Mouse (Mus musculus): ENCODE results near the gene Rbfox1. TPM values are rescaled to one million over a fixed set of nuclear protein-coding genes. Genes with fewer than 3 reads are reported as not detected.

The Rbfox1 gene
- polyA plus RNA-seq, 1 experiment from 2014 or later, result 14.6 TPM

DNA sequence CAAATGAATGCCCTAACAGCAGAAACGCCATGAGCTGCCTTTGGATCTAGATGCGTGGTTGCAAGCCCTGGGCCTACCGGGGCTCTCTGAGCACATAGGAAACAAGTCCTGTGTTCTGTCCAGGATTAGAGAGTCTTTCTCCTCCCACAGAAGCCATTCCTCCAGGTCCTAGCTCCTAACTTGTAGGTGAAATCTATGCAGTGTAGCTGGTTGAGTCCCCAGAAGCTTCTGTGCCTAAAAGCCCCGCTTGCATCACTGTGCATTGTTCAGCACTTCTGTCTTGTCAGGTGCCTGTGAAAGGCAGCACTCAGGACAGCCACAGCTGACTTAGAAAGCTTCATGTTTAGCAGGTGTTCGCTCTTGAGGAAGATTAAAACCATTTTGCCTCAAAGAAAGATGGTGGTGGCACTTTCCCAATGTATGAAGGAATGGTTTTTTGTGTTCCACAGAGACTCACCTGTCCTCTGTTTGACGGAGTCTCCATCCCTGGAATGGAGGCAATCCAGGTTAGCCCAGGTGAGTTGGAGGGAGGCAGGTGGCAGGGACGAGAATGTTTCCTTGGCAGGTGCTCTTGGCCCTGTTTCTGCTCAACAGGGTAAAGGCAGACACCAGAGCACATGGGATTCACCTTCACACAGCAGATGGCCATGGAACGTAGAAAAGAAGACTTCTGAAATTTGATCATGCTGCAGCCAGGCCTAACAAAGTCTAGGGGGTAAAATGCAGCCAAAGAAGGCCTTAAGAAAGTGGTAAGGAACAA lies 1213.0 kb downstream of the Rbfox1 start:
- no peak for DNase-seq (ENCODE audit: low spot score)
- Histone ChIP-seq H3K27ac (no peak overlapping the region), H3K4me3 (no peak overlapping the region), H3K9me3 (no peaks in the 10 kb centered on the region), H3K4me1 (replicated peaks) (no peaks in the 10 kb centered on the region), H3K27me3 (ENCODE audit: insufficient read depth, poor library complexity, severe bottlenecking) (no peaks in the 10 kb centered on the region), H3K36me3 (no peaks in the 10 kb centered on the region)
- 89% methylated on average over 8 of the region's 8 CpGs for WGBS

GRCm38 (mm10) chr16:7099506-7100300 lies 1214.5 kb downstream of the Rbfox1 start:
- 83% methylated on average over 11 of the region's 11 CpGs for WGBS
- DNase-seq (ENCODE audit: low spot score), result no peak

DNA sequence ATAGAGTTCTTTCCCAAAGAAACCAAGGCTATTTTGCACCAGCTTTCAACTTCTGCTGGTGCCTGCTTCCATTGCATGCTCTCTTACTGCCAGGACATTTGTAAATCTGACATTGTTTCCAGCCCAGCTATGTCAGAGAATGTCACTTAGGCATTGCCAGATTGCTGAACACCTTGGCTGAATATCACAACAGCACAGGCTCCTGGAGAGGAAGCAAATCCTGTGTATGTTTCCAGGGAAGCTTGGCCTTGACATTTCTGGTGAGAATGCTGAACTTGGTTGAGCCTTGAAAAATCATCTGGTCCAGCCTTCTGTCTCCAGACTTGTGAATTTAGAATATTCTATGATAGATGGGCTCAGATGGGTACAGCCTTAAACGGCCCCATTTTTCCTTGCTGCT lies 1217.3 kb downstream of the Rbfox1 start:
- H3K9me3 ChIP-seq, result no peaks in the 10 kb centered on the region
- H3K4me1 ChIP-seq (replicated peaks), result no peaks in the 10 kb centered on the region
- no peaks in the 10 kb centered on the region for H3K36me3 ChIP-seq
- no peaks in the 10 kb centered on the region for H3K27me3 ChIP-seq (ENCODE audit: insufficient read depth, poor library complexity, severe bottlenecking)
- no peak overlapping the region for H3K4me3 ChIP-seq
- DNase-seq (ENCODE audit: low spot score), result no peak
- WGBS, result 88% methylated on average over 1 of the region's 1 CpGs
- no peak overlapping the region for H3K27ac ChIP-seq

More at GRCm38 (mm10) chr16:7099506-7100300, 1214.5 kb downstream of the Rbfox1 start:
- Histone ChIP-seq H3K4me3 (no peak overlapping the region), H3K27ac (no peak overlapping the region), H3K36me3 (no peaks in the 10 kb centered on the region), H3K4me1 (replicated peaks) (no peaks in the 10 kb centered on the region), H3K27me3 (ENCODE audit: insufficient read depth, poor library complexity, severe bottlenecking) (no peaks in the 10 kb centered on the region), H3K9me3 (no peaks in the 10 kb centered on the region)

- H3K4me1 ChIP-seq (replicated peaks), result no peaks in the 10 kb centered on the region
- no peak overlapping the region for H3K27ac ChIP-seq
- DNase-seq (ENCODE audit: low spot score), result no peak
- no peaks in the 10 kb centered on the region for H3K27me3 ChIP-seq (ENCODE audit: insufficient read depth, poor library complexity, severe bottlenecking)
- no peaks in the 10 kb centered on the region for H3K36me3 ChIP-seq
- H3K4me3 ChIP-seq, result no peak overlapping the region
- WGBS, result 90% methylated on average over 5 of the region's 5 CpGs
- H3K9me3 ChIP-seq, result no peaks in the 10 kb centered on the region
These were observed 1218.1 kb downstream of the Rbfox1 start for GRCm38 (mm10) chr16:7103301-7103700.

DNA sequence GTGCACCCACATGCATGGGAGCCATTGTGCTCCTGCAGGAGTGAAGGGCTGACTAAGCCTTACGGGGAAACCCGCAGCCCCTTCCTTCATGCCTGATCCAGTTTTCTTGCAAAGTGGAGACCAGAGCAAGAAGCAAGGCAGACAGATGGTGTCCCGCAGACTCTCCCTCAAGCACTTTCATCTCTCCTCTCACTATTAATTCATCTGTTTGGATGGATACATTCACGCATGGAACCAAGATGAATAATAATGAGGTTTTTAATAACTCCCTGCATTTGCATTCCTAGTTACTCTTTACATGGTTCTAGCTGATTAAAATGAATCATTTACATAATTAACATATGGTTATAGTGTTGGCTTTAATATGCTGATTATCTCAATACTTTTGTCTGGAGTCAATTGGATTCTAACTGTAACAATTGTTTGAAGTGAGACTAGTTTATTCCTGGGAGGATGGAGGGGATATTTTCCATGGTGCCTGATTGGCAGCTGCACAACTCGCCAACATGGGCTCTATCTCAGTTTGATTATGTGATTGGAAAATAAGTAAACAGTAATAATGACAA lies 1221.4 kb downstream of the Rbfox1 start:
- H3K4me3 ChIP-seq, result no peak overlapping the region
- H3K27ac ChIP-seq, result no peak overlapping the region
- H3K27me3 ChIP-seq (ENCODE audit: insufficient read depth, poor library complexity, severe bottlenecking), result no peaks in the 10 kb centered on the region
- H3K36me3 ChIP-seq, result no peaks in the 10 kb centered on the region
- WGBS, result 91% methylated on average over 5 of the region's 5 CpGs
- no peak for DNase-seq (ENCODE audit: low spot score)
- H3K9me3 ChIP-seq, result no peaks in the 10 kb centered on the region
- H3K4me1 ChIP-seq (replicated peaks), result no peaks in the 10 kb centered on the region

DNA sequence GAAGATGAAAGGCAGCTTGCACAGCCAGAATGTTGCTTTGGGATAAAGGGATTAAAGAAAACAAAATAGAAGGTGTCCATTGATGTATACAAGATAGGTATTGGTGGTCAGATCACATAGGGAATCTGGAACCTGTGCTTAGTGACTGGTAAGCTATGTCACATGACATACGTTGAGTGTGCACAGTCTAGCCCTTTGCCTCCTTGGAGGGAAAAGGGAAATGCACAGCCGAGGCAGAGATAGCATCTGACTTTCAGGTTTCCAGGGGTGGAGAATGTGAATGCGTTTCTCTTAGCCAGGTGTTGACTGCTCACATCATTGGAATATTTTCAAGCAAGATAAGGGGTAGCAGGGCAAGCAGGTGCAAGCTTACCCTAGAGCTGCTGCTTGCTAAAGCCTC lies 1230.8 kb downstream of the Rbfox1 start:
- WGBS, result 91% methylated on average over 3 of the region's 3 CpGs

DNA sequence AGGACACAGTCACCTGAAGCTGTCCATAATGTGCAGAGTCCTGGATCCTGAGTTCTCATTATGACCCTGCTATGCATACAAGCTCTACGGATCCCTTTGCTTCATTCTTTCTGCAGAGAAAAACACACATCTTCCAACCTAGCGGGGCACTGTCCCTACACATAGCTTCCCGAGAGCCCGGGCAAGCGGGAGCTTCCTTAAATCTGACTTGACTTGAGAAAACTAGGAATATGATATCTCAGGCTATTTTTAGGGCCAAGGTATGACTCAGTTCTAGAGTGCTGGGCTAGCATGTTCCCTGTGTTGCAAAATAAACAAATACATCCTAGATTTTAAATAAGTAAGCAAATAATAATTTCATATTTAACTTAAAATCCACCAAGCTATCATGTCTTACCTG lies 1244.4 kb downstream of the Rbfox1 start:
- Histone ChIP-seq H3K27ac (no peak overlapping the region), H3K4me3 (no peak overlapping the region), H3K9me3 (no peaks in the 10 kb centered on the region), H3K36me3 (no peaks in the 10 kb centered on the region), H3K27me3 (ENCODE audit: insufficient read depth, poor library complexity, severe bottlenecking) (no peaks in the 10 kb centered on the region), H3K4me1 (replicated peaks) (no peaks in the 10 kb centered on the region)
- no peak for DNase-seq (ENCODE audit: low spot score)
- WGBS, result 94% methylated on average over 5 of the region's 5 CpGs

More for the DNA sequence above, 1230.8 kb downstream of the Rbfox1 start:
- DNase-seq (ENCODE audit: low spot score), result no peak
- H3K4me1 ChIP-seq (replicated peaks), result no peaks in the 10 kb centered on the region
- no peak overlapping the region for H3K27ac ChIP-seq
- no peak overlapping the region for H3K4me3 ChIP-seq
- H3K36me3 ChIP-seq, result no peaks in the 10 kb centered on the region
- H3K27me3 ChIP-seq (ENCODE audit: insufficient read depth, poor library complexity, severe bottlenecking), result no peaks in the 10 kb centered on the region
- H3K9me3 ChIP-seq, result no peaks in the 10 kb centered on the region

DNA sequence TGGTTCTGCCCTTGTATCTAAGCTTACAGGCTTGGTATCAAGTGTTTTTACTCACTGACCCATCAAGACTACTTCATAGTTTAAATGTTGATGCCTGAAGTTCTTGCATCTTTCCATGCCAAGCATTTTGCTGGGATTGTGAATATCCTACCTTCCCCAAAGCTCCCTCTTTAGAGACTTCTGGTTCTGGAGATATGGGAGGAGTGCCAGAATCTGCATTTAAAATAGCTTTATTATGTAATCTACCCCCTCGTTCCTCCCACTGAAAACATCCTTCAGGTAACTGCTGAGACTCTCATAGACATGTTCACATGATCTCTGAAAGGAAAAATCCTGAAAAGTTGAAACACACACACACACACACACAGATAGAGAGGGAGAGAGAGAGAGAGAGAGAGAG lies 1247.3 kb downstream of the Rbfox1 start:
- Histone ChIP-seq H3K27me3 (ENCODE audit: insufficient read depth, poor library complexity, severe bottlenecking) (no peaks in the 10 kb centered on the region), H3K36me3 (no peaks in the 10 kb centered on the region), H3K9me3 (no peaks in the 10 kb centered on the region), H3K4me1 (replicated peaks) (no peaks in the 10 kb centered on the region), H3K27ac (no peak overlapping the region), H3K4me3 (no peak overlapping the region)
- 83% methylated on average over 1 of the region's 1 CpGs for WGBS
- DNase-seq (ENCODE audit: low spot score), result no peak

DNA sequence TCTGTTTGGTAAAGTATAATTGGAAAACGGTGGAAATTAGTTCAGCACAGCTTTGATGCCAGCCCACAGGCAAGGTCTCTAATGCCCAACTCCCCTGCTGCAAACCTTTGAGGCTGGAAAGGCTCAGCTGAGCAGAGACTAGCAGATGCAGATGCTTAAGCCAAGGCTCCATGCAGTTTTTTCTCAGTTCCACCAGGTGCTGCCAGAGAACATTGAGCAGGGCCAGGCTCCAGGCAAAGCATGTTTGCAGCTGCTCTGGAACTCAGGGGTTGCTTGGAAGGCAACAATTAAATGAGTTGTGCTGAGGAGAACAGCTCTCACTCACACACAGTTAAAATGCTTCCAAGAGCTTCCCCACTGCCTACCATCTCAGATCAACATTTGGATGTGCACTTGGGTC lies 1251.8 kb downstream of the Rbfox1 start:
- DNase-seq (ENCODE audit: low spot score), result peak; percentile 10
- WGBS, result 67% methylated on average over 1 of the region's 1 CpGs

DNA sequence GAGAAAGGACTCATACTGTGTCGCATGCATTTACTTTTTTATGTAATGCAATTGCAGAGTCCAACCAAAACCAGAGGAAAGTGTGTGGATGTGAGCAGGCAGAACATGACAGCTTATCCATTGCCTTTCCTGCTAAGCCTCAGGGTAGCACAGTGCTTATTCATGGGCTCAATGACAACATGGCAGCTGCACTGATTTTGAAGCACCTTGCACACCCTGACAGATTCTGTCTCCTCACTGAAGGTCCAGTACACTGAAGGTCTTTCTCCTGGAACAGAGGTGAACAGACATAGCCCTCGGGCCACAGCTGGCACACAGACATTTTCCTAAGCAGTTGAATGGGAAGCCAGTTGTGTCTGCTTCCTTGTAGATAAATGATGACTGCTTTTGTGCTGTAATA lies 1254.3 kb downstream of the Rbfox1 start:
- Histone ChIP-seq H3K4me3 (no peak overlapping the region), H3K27me3 (ENCODE audit: insufficient read depth, poor library complexity, severe bottlenecking) (no peaks in the 10 kb centered on the region), H3K36me3 (no peaks in the 10 kb centered on the region), H3K27ac (no peak overlapping the region), H3K4me1 (replicated peaks) (peaks cover 5% of the 10 kb centered on the region; the same call in 1 of the 2 replicates), H3K9me3 (no peaks in the 10 kb centered on the region)
- 89% methylated on average over 2 of the region's 2 CpGs for WGBS
- no peak for DNase-seq (ENCODE audit: low spot score)

More for the DNA sequence above, 1251.8 kb downstream of the Rbfox1 start:
- peaks cover 5% of the 10 kb centered on the region; the same call in 1 of the 2 replicates for H3K4me1 ChIP-seq (replicated peaks)
- no peak overlapping the region for H3K4me3 ChIP-seq
- no peaks in the 10 kb centered on the region for H3K36me3 ChIP-seq
- H3K27ac ChIP-seq, result no peak overlapping the region
- H3K9me3 ChIP-seq, result no peaks in the 10 kb centered on the region
- no peaks in the 10 kb centered on the region for H3K27me3 ChIP-seq (ENCODE audit: insufficient read depth, poor library complexity, severe bottlenecking)

DNA sequence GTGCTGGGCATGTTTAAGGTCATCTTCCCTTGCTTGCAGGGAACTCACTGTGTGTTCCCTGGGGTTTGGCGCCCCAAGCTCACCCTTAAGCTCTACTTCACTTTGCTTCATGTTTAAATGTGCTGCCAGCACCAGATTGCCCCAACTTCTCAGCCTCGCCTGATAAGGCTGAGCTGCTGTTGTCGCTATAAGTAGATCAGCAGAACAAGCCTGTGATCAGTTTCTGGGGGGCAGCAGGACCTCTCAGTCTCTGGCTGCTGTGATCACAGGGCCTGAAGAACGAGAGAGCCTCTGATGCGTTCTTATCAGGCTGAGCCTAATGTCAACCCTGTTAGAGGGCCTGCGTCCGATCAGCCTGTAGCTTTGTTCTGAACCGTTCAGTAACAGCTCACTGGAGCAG lies 1255.8 kb downstream of the Rbfox1 start:
- Histone ChIP-seq H3K4me3 (no peak overlapping the region), H3K4me1 (replicated peaks) (peaks cover 11% of the 10 kb centered on the region), H3K27ac (no peak overlapping the region), H3K27me3 (ENCODE audit: insufficient read depth, poor library complexity, severe bottlenecking) (no peaks in the 10 kb centered on the region), H3K9me3 (no peaks in the 10 kb centered on the region), H3K36me3 (no peaks in the 10 kb centered on the region)
- 62% methylated on average over 8 of the region's 8 CpGs for WGBS
- DNase-seq (ENCODE audit: low spot score), result no peak

DNA sequence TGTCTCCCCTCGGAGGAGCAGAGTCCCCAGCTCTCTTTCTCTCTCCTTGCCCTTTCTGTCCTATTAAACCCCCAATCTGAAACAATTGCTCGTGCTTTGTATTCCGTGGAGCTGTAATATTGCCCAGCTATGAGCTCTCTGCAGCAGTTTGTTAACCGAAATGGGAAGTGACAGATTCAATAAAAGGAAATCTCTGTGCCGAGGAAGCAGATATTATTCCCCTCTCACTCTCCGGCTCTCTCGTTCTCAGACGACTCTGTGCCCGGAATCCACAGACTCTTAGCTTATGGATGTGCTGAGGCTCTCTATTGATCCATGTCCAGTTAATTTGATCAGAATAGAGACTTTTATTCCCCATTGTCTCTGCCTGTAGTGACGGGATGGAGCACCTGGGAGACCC lies 1260.3 kb downstream of the Rbfox1 start:
- H3K4me1 ChIP-seq (replicated peaks), result peaks cover 50% of the 10 kb centered on the region
- 49% methylated on average over 10 of the region's 10 CpGs for WGBS
- H3K9me3 ChIP-seq, result no peaks in the 10 kb centered on the region
- DNase-seq (ENCODE audit: low spot score), result no peak
- no peaks in the 10 kb centered on the region; the same call in 1 of the 2 replicates for H3K27me3 ChIP-seq (ENCODE audit: insufficient read depth, poor library complexity, severe bottlenecking)
- H3K36me3 ChIP-seq, result no peaks in the 10 kb centered on the region
- H3K4me3 ChIP-seq, result no peak overlapping the region
- peak overlapping the region; percentile 77; the same call in 1 of the 2 replicates for H3K27ac ChIP-seq

DNA sequence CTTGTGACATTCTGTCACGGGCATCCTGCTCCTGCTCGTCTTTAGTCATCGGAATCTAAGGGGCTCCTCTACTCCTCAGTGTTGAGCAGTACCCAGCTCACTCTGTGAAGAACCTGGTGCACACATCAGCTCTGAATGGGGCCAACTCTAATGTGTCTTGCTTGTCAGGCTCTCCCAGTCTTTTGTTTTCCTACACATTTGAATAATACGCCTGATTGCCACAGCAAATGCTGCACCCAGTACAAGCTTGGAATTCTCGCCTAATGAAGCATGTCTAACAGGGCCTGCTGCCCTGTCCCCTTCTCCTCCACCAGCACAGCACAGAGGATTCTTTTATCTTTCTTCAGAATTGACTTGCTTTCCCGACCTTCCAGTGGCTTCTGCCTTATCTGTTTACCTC lies 1261.3 kb downstream of the Rbfox1 start:
- no peaks in the 10 kb centered on the region for H3K9me3 ChIP-seq
- peaks cover 47% of the 10 kb centered on the region for H3K4me1 ChIP-seq (replicated peaks)
- H3K36me3 ChIP-seq, result no peaks in the 10 kb centered on the region
- no peaks in the 10 kb centered on the region; the same call in 1 of the 2 replicates for H3K27me3 ChIP-seq (ENCODE audit: insufficient read depth, poor library complexity, severe bottlenecking)
- H3K4me3 ChIP-seq, result 0 out of 2 replicates have a peak overlapping the region, but pooled peaks have one; percentile 1
- 16% methylated on average over 6 of the region's 6 CpGs for WGBS
- H3K27ac ChIP-seq, result peak overlapping the region; percentile 77
- peak; percentile 23 for DNase-seq (ENCODE audit: low spot score)

Data from hindbrain, embryonic 10.5 days (tissue).